Mouse (Mus musculus) hindbrain, embryonic 12.5 days (tissue): ENCODE data around the gene Klhl40. TPM values are rescaled to one million over a fixed set of nuclear protein-coding genes. Genes with fewer than 3 reads are reported as not detected.

Experiments used
- ATAC-seq: fragments of 200-750 bp; cut with Nextera tagmentation; 2 replicates; pipeline ENCODE4 v1.8.0; 2017; ENCODE audit warnings: moderate TSS enrichment; ENCODE audit not compliant: low FRiP score
- H3K27ac ChIP-seq: fragments of 300-500 bp; sonication (generic); 2 replicates; pipeline ENCODE4 v1.5.1; 2016; ENCODE audit warnings: mild to moderate bottlenecking
- H3K27me3 ChIP-seq: fragments of 300-500 bp; sonication (generic); 2 replicates; pipeline ENCODE4 v1.6.1; 2016; ENCODE audit warnings: mild to moderate bottlenecking
- H3K36me3 ChIP-seq: fragments of 300-500 bp; sonication (generic); 2 replicates; pipeline ENCODE4 v1.6.1; 2016; ENCODE audit warnings: mild to moderate bottlenecking
- H3K4me1 ChIP-seq: fragments of 300-500 bp; sonication (generic); 2 replicates; pipeline ENCODE4 v1.6.1; 2016
- H3K4me2 ChIP-seq: fragments of 300-500 bp; sonication (generic); replicated peaks from 2 replicates; pipeline ENCODE4 v1.6.1; 2016; ENCODE audit warnings: mild to moderate bottlenecking
- H3K4me3 ChIP-seq: fragments of 300-500 bp; sonication (generic); 2 replicates; pipeline ENCODE4 v1.5.1; 2016; ENCODE audit warnings: mild to moderate bottlenecking
- H3K9ac ChIP-seq: fragments of 300-500 bp; sonication (generic); 2 replicates; pipeline ENCODE4 v1.6.1; 2016; ENCODE audit warnings: mild to moderate bottlenecking, moderate library complexity
- H3K9me3 ChIP-seq: fragments of 300-500 bp; sonication (generic); replicated peaks from 2 replicates; pipeline ENCODE4 v1.6.1; 2016; ENCODE audit warnings: mild to moderate bottlenecking
- WGBS: fragments of 180-500 bp; shearing (Covaris S2); methylation state at CpG from one replicate; pipeline ENCODE4 v1.1.7; 2016; 5-methylcytosine and 5-hydroxymethylcytosine counted together
- polyA plus RNA-seq: library from polyadenylated mRNA; unstranded; fragments of >200 nt; fragmentation: Nextera tagmentation; extraction: Ambion mirVana; gene quantifications from 2 replicates; pipeline ENCODE4 v1.2.1, GENCODE M21; 2016

Klhl40 gene
- polyA plus RNA-seq, 1 experiment from 2014 or later, result 0.48 TPM

DNA sequence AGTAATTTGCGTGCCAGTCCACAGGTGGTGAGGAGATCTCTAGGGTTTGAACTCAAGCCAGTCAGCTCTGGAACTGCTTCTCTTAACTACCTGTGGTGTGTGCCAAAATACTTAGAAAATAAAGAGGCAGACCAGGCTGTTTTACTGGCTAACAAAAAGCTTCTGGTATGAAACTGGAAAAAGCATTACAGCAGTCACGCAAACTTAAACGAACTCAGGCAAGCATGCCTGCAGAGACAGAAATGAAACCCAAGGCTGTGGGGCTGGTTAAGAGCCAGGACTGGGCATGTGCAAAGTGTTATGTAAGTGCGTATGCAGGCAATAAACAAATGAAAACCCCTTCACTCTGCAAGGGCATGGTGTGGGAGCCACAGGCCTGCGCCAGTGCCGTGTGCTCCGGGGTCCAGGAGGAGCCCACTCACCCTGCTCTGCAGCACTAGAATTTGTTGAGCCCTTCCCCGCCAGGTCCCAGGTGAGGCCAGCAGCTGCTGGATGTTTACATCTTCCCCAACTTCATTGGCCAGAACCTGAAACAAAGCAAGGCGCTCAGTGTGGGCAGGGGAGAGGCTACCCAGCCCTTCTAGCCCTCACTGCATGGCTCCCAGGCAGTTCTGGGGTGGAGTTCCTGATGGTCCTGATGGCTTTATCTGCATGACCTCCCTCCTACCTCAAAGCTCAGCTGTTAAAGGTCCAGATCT is 41.8 kb downstream of the Klhl40 start:
- Histone ChIP-seq H3K27ac (no peak overlapping the region), H3K4me3 (no peak overlapping the region), H3K4me2 (no peak overlapping the region), H3K36me3 (no peaks in the 10 kb centered on the region), H3K9ac (no peak overlapping the region), H3K9me3 (no peaks in the 10 kb centered on the region), H3K27me3 (no peaks in the 10 kb centered on the region), H3K4me1 (peaks cover 17% of the 10 kb centered on the region)
- WGBS, result 80% methylated on average over 9 of the region's 9 CpGs
- no peak for ATAC-seq

DNA sequence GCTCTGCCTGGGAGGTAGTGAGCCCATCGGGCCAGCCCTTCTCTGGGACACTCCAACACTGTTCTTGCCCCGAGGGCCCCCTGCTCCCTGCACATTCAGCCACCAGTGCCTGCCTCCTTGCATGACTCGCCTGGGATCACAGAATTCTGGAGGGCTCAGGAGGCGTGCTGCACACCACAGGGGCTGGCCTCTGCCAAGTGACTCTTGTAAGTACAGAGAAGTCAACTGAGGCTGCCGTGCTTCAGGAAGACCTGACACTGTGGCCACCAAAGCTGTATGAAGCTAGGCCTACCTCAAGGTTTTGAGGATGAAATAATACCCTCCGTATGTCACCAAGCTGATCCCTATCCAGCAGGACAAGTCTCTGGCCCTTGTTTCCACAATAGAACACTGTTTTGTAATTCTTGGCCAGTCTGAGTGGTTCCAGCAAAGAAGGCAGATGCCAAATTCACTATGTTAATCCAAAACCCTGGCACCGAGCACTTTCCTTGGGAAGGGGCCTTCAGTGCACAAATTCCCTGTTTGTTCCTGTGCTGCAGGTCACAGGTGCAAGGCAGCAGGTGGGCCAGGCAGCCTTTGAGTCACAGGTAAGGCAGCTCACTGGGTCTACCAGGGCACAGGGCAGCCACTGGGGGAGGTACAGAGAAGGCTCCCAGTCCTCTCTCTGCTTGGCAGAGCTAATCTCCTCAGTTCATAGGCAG is 42.5 kb downstream of the Klhl40 start:
- no peak for ATAC-seq
- Histone ChIP-seq H3K9ac (no peak overlapping the region), H3K4me3 (no peak overlapping the region), H3K4me2 (no peak overlapping the region), H3K27ac (no peak overlapping the region), H3K36me3 (no peaks in the 10 kb centered on the region), H3K9me3 (no peaks in the 10 kb centered on the region), H3K27me3 (no peaks in the 10 kb centered on the region), H3K4me1 (peaks cover 17% of the 10 kb centered on the region)
- 64% methylated on average over 7 of the region's 7 CpGs for WGBS

DNA sequence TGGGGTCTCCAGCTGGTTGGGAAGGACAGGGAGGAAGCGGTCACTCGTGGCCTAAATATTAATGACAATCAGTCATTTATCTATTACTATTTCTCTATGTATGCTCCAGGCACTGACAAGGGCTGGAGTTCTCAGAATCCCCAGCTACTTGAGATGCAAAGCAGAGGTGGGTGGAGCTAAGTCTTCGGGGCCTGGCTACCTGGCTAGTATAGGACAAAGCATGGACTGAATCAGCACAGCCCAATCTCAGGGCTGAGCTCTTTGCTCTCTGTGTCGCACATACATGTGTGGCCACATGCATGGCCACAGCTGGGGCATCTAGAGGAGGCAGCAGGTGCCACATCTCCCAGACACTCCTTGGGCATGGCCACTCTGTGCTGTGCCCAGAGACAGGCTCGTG is 43.4 kb downstream of the Klhl40 start:
- H3K9ac ChIP-seq, result no peak overlapping the region
- no peak overlapping the region for H3K4me3 ChIP-seq
- no peaks in the 10 kb centered on the region for H3K36me3 ChIP-seq
- no peak overlapping the region for H3K4me2 ChIP-seq
- no peaks in the 10 kb centered on the region for H3K27me3 ChIP-seq
- ATAC-seq, result no peak
- no peak overlapping the region for H3K27ac ChIP-seq
- peaks cover 17% of the 10 kb centered on the region for H3K4me1 ChIP-seq
- WGBS, result 74% methylated on average over 5 of the region's 5 CpGs
- no peaks in the 10 kb centered on the region for H3K9me3 ChIP-seq

GRCm38 (mm10) chr9:121822585-121822991 is 45.2 kb downstream of the Klhl40 start:
- Histone ChIP-seq H3K4me2 (no peak overlapping the region), H3K27ac (peak overlapping the region; percentile 71), H3K27me3 (no peaks in the 10 kb centered on the region), H3K4me1 (peaks cover 17% of the 10 kb centered on the region), H3K36me3 (no peaks in the 10 kb centered on the region), H3K4me3 (no peak overlapping the region), H3K9me3 (no peaks in the 10 kb centered on the region), H3K9ac (no peak overlapping the region)
- ATAC-seq, result peak; percentile 85
- 48% methylated on average over 6 of the region's 6 CpGs for WGBS

DNA sequence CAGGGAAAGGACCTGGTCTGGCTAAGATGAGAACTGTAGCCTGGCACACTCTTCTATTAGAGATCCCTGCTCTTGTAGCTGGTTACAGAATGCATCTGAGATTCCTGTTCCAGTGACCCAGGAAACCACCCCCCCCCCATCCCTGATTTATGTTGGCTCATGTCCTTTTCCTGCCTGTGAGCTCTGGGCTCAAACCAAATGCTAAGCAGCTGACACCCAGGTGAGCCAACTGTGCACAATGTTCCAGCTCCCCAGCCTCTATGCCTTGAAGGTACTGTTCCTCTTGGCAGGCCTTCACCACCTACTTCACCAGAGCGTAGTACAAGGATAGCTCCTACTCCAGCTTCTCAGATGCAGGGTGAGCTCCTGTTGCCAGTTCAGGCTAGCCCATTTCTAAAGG is 45.6 kb downstream of the Klhl40 start:
- Histone ChIP-seq H3K9ac (no peak overlapping the region), H3K27ac (peak overlapping the region; percentile 71), H3K36me3 (no peaks in the 10 kb centered on the region)

GRCm38 (mm10) chr9:121823991-121824390 is 46.6 kb downstream of the Klhl40 start:
- peak; percentile 33 for ATAC-seq
- H3K27ac ChIP-seq, result 0 out of 2 replicates have a peak overlapping the region, but pooled peaks have one; percentile 9

More for the DNA sequence above, 45.6 kb downstream of the Klhl40 start:
- Histone ChIP-seq H3K9me3 (no peaks in the 10 kb centered on the region), H3K4me3 (no peak overlapping the region), H3K27me3 (no peaks in the 10 kb centered on the region), H3K4me1 (peaks cover 17% of the 10 kb centered on the region), H3K4me2 (no peak overlapping the region)
- 90% methylated on average over 1 of the region's 1 CpGs for WGBS
- no peak for ATAC-seq

GRCm38 (mm10) chr9:121826356-121826755 is 48.9 kb downstream of the Klhl40 start:
- peaks cover 11% of the 10 kb centered on the region for H3K4me1 ChIP-seq
- H3K9me3 ChIP-seq, result no peaks in the 10 kb centered on the region
- H3K4me3 ChIP-seq, result no peak overlapping the region
- no peak overlapping the region for H3K4me2 ChIP-seq
- H3K9ac ChIP-seq, result no peak overlapping the region
- H3K36me3 ChIP-seq, result no peaks in the 10 kb centered on the region
- ATAC-seq, result no peak
- 95% methylated on average over 3 of the region's 3 CpGs for WGBS
- H3K27ac ChIP-seq, result no peak overlapping the region
- H3K27me3 ChIP-seq, result no peaks in the 10 kb centered on the region

More at GRCm38 (mm10) chr9:121823991-121824390, 46.6 kb downstream of the Klhl40 start:
- Histone ChIP-seq H3K27me3 (no peaks in the 10 kb centered on the region), H3K9me3 (no peaks in the 10 kb centered on the region), H3K36me3 (no peaks in the 10 kb centered on the region), H3K4me1 (peaks cover 17% of the 10 kb centered on the region), H3K9ac (no peak overlapping the region), H3K4me2 (no peak overlapping the region), H3K4me3 (no peak overlapping the region)
- WGBS, result 87% methylated on average over 7 of the region's 7 CpGs

DNA sequence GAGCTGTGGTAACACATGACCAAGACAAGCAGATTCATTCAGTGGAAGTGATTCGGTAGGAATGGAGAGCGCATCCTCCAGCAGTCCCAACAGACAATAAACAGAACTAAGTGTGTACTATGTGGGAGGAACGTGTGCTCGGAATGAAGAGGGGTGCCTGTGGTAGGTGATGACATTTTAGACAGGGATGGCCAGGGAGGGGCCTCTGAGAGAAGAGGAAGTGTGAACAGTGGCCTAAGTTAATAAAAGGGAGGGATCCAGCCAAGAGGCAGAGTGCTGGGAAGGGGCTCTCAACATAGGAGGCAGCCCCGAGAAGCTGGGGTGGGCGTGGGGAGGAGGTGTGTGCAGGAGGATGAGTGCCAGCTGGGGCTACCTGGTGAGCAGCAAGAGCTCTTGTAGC is 50.9 kb downstream of the Klhl40 start:
- Histone ChIP-seq H3K9ac (no peak overlapping the region), H3K4me1 (0 out of 2 replicates have a peak, but pooled peaks cover 2% of the 10 kb centered on the region), H3K9me3 (no peaks in the 10 kb centered on the region), H3K27ac (no peak overlapping the region), H3K4me3 (no peak overlapping the region), H3K4me2 (no peak overlapping the region), H3K36me3 (no peaks in the 10 kb centered on the region), H3K27me3 (no peaks in the 10 kb centered on the region)
- WGBS, result 81% methylated on average over 6 of the region's 6 CpGs
- ATAC-seq, result no peak

GRCm38 (mm10) chr9:121829270-121829992 is 52.0 kb downstream of the Klhl40 start:
- no peak overlapping the region for H3K27ac ChIP-seq
- 68% methylated on average over 7 of the region's 7 CpGs for WGBS
- H3K4me2 ChIP-seq, result no peak overlapping the region
- no peak for ATAC-seq
- H3K36me3 ChIP-seq, result no peaks in the 10 kb centered on the region
- no peak overlapping the region for H3K4me3 ChIP-seq
- H3K9me3 ChIP-seq, result no peaks in the 10 kb centered on the region
- H3K27me3 ChIP-seq, result no peaks in the 10 kb centered on the region
- H3K9ac ChIP-seq, result no peak overlapping the region
- H3K4me1 ChIP-seq, result no peaks in the 10 kb centered on the region

GRCm38 (mm10) chr9:121830243-121830955 is 53.0 kb downstream of the Klhl40 start:
- Histone ChIP-seq H3K27me3 (no peaks in the 10 kb centered on the region), H3K36me3 (no peaks in the 10 kb centered on the region), H3K4me2 (no peak overlapping the region), H3K4me3 (no peak overlapping the region), H3K27ac (no peak overlapping the region), H3K9ac (no peak overlapping the region), H3K9me3 (peaks cover 3% of the 10 kb centered on the region; the same call in 1 of the 2 replicates), H3K4me1 (no peaks in the 10 kb centered on the region)
- ATAC-seq, result no peak; the same call in 1 of the 2 replicates
- WGBS, result 69% methylated on average over 6 of the region's 6 CpGs

GRCm38 (mm10) chr9:121830956-121831293 is 53.5 kb downstream of the Klhl40 start:
- Histone ChIP-seq H3K4me2 (no peak overlapping the region), H3K36me3 (no peaks in the 10 kb centered on the region), H3K9me3 (peaks cover 7% of the 10 kb centered on the region; the same call in 1 of the 2 replicates), H3K27me3 (no peaks in the 10 kb centered on the region), H3K27ac (no peak overlapping the region), H3K4me3 (no peak overlapping the region), H3K9ac (no peak overlapping the region), H3K4me1 (no peaks in the 10 kb centered on the region)
- WGBS, result 26% methylated on average over 6 of the region's 6 CpGs
- ATAC-seq, result peak; percentile 62; the same call in 1 of the 2 replicates
